Mouse (Mus musculus) stomach, embryonic 16.5 days (tissue): ENCODE results near the gene Prdm1. TPM values are rescaled to one million over a fixed set of nuclear protein-coding genes. Genes with fewer than 3 reads are reported as not detected.

ENCODE experiments used
- ATAC-seq: fragments of 200-750 bp; cut with Nextera tagmentation; 2 replicates; pipeline ENCODE4 v1.8.0; 2017; ENCODE audit warnings: moderate number of reproducible peaks, moderate TSS enrichment; ENCODE audit not compliant: insufficient read depth, low FRiP score
- H3K27ac ChIP-seq: fragments of 300-500 bp; sonication (generic); 2 replicates; pipeline ENCODE4 v1.5.1; 2014; ENCODE audit warnings: low read length
- H3K27me3 ChIP-seq: fragments of 300-500 bp; sonication (generic); 2 replicates; pipeline ENCODE4 v1.6.1; 2014; ENCODE audit warnings: low read length, control low read depth, mixed read lengths; ENCODE audit not compliant: control insufficient read depth, insufficient read depth
- H3K36me3 ChIP-seq: fragments of 300-500 bp; sonication (generic); 2 replicates; pipeline ENCODE4 v1.6.1; 2014; ENCODE audit warnings: low read length; ENCODE audit not compliant: control insufficient read depth, insufficient read depth
- H3K4me1 ChIP-seq: fragments of 300-500 bp; sonication (generic); 2 replicates; pipeline ENCODE4 v1.6.1; 2014; ENCODE audit warnings: low read length, control low read depth, mixed read lengths; ENCODE audit not compliant: control insufficient read depth, insufficient read depth
- H3K4me2 ChIP-seq: fragments of 300-500 bp; sonication (generic); 2 replicates; pipeline ENCODE4 v1.6.1; 2014; ENCODE audit warnings: low read depth, low read length, mixed read lengths
- H3K4me3 ChIP-seq: fragments of 300-500 bp; sonication (generic); replicated peaks from 2 replicates; pipeline ENCODE4 v1.5.1; 2014; ENCODE audit warnings: mild to moderate bottlenecking, low read length
- H3K9ac ChIP-seq: fragments of 300-500 bp; sonication (generic); 2 replicates; pipeline ENCODE4 v1.6.1; 2014; ENCODE audit warnings: low read length
- H3K9me3 ChIP-seq: fragments of 300-500 bp; sonication (generic); replicated peaks from 2 replicates; pipeline ENCODE4 v1.6.1; 2016; ENCODE audit warnings: low read length, control low read depth; ENCODE audit not compliant: control insufficient read depth
- WGBS: fragments of 180-500 bp; shearing (Covaris S2); extraction: QIAGEN DNeasy Blood & Tissue Kit; methylation state at CpG from one replicate; pipeline ENCODE4 v1.1.7; 2014; 5-methylcytosine and 5-hydroxymethylcytosine counted together
- polyA plus RNA-seq: library from polyadenylated mRNA; unstranded; fragments of >200 nt; fragmentation: Nextera tagmentation; extraction: Ambion mirVana; gene quantifications from 2 replicates; pipeline ENCODE4 v1.2.1, GENCODE M21; 2015

Prdm1 gene
- polyA plus RNA-seq, 1 experiment from 2014 or later: 6.8 TPM

- no peaks in the 10 kb centered on the region for H3K36me3 ChIP-seq
- H3K4me2 ChIP-seq: no peak overlapping the region
- no peak overlapping the region for H3K4me3 ChIP-seq
- no peak overlapping the region for H3K9ac ChIP-seq
- H3K4me1 ChIP-seq: 0 out of 2 replicates have a peak, but pooled peaks cover 3% of the 10 kb centered on the region
- H3K9me3 ChIP-seq: no peaks in the 10 kb centered on the region
- WGBS: 88% methylated on average over 6 of the region's 6 CpGs
- no peak for ATAC-seq
- H3K27me3 ChIP-seq: peaks cover 18% of the 10 kb centered on the region; the same call in 1 of the 2 replicates
- no peak overlapping the region for H3K27ac ChIP-seq
These were observed 67.2 kb downstream of the Prdm1 start for GRCm38 (mm10) chr10:44461063-44461462.

DNA sequence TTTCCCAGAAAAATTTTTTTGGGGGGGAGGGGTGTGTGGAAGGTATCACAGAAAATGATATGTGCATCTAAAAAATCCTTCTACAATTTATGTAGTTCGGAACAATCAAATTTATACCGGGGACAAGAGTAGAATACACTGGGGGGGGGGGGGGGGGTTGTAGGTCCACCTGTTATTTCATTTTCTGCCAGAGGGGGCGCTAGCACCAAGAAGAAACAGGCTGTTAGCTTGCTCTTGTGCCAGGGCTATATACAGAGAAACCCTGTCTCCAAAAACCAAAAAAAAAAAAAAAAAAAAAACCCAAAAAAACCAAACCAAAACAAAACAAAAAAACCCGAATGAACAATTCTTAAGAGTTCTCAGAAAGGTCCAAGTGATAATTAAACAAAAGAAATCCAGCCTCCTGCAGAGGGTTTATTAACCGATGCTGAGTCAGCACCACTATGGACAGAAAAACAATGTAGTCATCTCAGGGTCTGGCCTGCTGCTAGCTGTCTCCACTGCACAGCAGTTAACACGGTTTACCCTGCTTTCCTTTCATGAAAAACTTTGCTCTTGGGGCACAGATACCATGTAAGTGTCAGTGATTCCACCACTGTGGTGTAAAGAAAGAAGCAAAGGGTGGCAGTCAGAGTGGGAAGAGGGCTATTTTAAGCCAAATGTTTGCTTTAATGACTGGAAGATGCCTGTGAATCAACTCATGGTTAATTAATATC, 68.0 kb downstream of the Prdm1 start:
- WGBS: 21% methylated on average over 6 of the region's 6 CpGs
- Histone ChIP-seq H3K27ac (no peak overlapping the region), H3K9ac (no peak overlapping the region), H3K4me1 (0 out of 2 replicates have a peak, but pooled peaks cover 3% of the 10 kb centered on the region), H3K9me3 (no peaks in the 10 kb centered on the region), H3K4me3 (no peak overlapping the region), H3K36me3 (no peaks in the 10 kb centered on the region), H3K27me3 (peaks cover 12% of the 10 kb centered on the region; the same call in 1 of the 2 replicates), H3K4me2 (no peak overlapping the region)
- ATAC-seq: no peak

- no peak for ATAC-seq
- Histone ChIP-seq H3K4me1 (0 out of 2 replicates have a peak, but pooled peaks cover 3% of the 10 kb centered on the region), H3K4me3 (peak overlapping the region; percentile 64), H3K36me3 (no peaks in the 10 kb centered on the region), H3K4me2 (peak overlapping the region; percentile 92), H3K27ac (peak overlapping the region; percentile 16; the same call in 1 of the 2 replicates), H3K9me3 (no peaks in the 10 kb centered on the region), H3K27me3 (peaks cover 9% of the 10 kb centered on the region; the same call in 1 of the 2 replicates), H3K9ac (no peak overlapping the region)
- 12% methylated on average over 11 of the region's 11 CpGs for WGBS
These were observed 68.8 kb downstream of the Prdm1 start for GRCm38 (mm10) chr10:44459321-44460000.

- H3K27ac ChIP-seq: peak overlapping the region; percentile 16
- H3K4me3 ChIP-seq: peak overlapping the region; percentile 64
- H3K9me3 ChIP-seq: no peaks in the 10 kb centered on the region
- peak overlapping the region; percentile 69 for H3K9ac ChIP-seq
- 0 out of 2 replicates have a peak, but pooled peaks cover 3% of the 10 kb centered on the region for H3K4me1 ChIP-seq
- H3K27me3 ChIP-seq: 0 out of 2 replicates have a peak, but pooled peaks cover 6% of the 10 kb centered on the region
- no peaks in the 10 kb centered on the region for H3K36me3 ChIP-seq
- under 1% methylated on average over 54 of the region's 54 CpGs for WGBS
- ATAC-seq: peak; percentile 87
- H3K4me2 ChIP-seq: peak overlapping the region; percentile 92
These were observed 69.6 kb downstream of the Prdm1 start for GRCm38 (mm10) chr10:44458534-44459315.

- H3K4me2 ChIP-seq: peak overlapping the region; percentile 92
- 0 out of 2 replicates have a peak, but pooled peaks cover 3% of the 10 kb centered on the region for H3K4me1 ChIP-seq
- no peaks in the 10 kb centered on the region for H3K36me3 ChIP-seq
- 0 out of 2 replicates have a peak, but pooled peaks cover 6% of the 10 kb centered on the region for H3K27me3 ChIP-seq
- H3K4me3 ChIP-seq: peak overlapping the region; percentile 64
- ATAC-seq: no peak
- H3K9me3 ChIP-seq: no peaks in the 10 kb centered on the region
- peak overlapping the region; percentile 69 for H3K9ac ChIP-seq
- under 1% methylated on average over 25 of the region's 25 CpGs for WGBS
- peak overlapping the region; percentile 16; the same call in 1 of the 2 replicates for H3K27ac ChIP-seq
These were observed 70.3 kb downstream of the Prdm1 start for GRCm38 (mm10) chr10:44457791-44458533.

- H3K36me3 ChIP-seq: no peaks in the 10 kb centered on the region
- peak overlapping the region; percentile 55 for H3K9ac ChIP-seq
- 0 out of 2 replicates have a peak, but pooled peaks cover 3% of the 10 kb centered on the region for H3K4me1 ChIP-seq
- no peaks in the 10 kb centered on the region for H3K9me3 ChIP-seq
- H3K4me3 ChIP-seq: peak overlapping the region; percentile 64
- 0 out of 2 replicates have a peak, but pooled peaks cover 6% of the 10 kb centered on the region for H3K27me3 ChIP-seq
- H3K4me2 ChIP-seq: peak overlapping the region; percentile 92
- no peak overlapping the region for H3K27ac ChIP-seq
- whole genome bisulfite sequencing: 4% methylated on average over 31 of the region's 31 CpGs
- no peak for ATAC-seq
These were observed 71.3 kb downstream of the Prdm1 start for GRCm38 (mm10) chr10:44456757-44457595.

DNA sequence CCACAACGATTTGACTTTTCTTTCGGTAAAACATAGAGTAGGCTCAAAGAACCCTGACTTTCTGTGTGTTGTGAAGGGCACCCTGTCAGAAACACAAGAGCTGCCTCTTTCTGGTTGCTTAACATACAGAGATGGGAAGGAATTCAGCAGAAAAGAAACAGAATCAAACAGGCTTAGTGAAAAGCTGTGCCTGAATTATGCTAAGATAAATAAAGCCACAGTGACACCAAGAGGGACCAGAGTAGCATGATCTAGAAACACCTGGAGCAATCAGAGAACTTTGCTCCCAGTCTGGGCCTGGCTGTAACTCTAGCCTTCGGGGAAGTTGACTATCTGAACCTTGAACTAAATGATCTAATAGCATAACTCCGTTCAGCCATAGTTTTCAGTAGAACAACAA, 73.5 kb downstream of the Prdm1 start:
- Histone ChIP-seq H3K4me3 (peak overlapping the region; percentile 14; the same call in 1 of the 2 replicates), H3K27me3 (0 out of 2 replicates have a peak, but pooled peaks cover 6% of the 10 kb centered on the region), H3K4me1 (0 out of 2 replicates have a peak, but pooled peaks cover 3% of the 10 kb centered on the region), H3K4me2 (peak overlapping the region; percentile 8; the same call in 1 of the 2 replicates), H3K9ac (no peak overlapping the region), H3K27ac (no peak overlapping the region), H3K36me3 (no peaks in the 10 kb centered on the region), H3K9me3 (no peaks in the 10 kb centered on the region)
- peak; percentile 30; the same call in 1 of the 2 replicates for ATAC-seq
- WGBS: 58% methylated on average over 4 of the region's 4 CpGs
